27 mouse cellular contexts compared by ENCODE assay signal in the genomic region with DNA sequence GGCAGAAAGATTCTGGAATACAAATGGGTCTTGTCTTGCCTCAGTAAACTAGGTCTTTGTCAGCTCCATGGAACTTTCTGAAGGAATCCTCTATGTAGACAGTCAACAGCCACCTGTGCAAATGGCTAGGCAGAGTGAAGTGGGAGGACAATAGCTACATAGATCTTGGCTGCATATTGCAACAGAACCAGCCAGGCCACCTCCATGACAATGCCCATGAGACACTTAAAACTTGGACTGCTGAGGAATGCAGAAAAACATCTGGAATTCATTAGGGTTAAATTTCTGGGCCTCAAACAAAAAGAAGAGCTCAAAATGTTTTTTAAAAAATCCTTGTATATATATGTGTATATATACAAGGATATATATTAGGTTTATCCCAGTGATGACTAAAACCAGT. TPM values are rescaled to one million over a fixed set of nuclear protein-coding genes. Genes with fewer than 3 reads are reported as not detected.
DNase-seq lines count a peak whose midpoint lies in the region; ATAC-seq and TF ChIP-seq lines count a peak whose summit lies in the region.
"Had no signal": no experiment of that assay in that cellular context is flagged by ENCODE, and none has a peak within 500 bp of the region (broad histone marks: within the 10 kb centered on the region; RNA-seq: fewer than 3 reads in every experiment).

No protein-coding gene starts in this region.

- no peak overlapping the region for H3K4me3 ChIP-seq in heart, adult 2 months
- H3K4me3 ChIP-seq in limb, embryonic 14.5 days (replicated peaks; ENCODE audit: low read length) = no peak overlapping the region
- H3K4me3 ChIP-seq in kidney, embryonic 15.5 days (replicated peaks) = no peak overlapping the region
- no peak overlapping the region for H3K4me3 ChIP-seq in lung, adult 2 months (replicated peaks; ENCODE audit: extremely low read depth, low read depth, low read length)
- no peak overlapping the region for H3K4me3 ChIP-seq in layer of hippocampus, adult 2 months
- H3K4me3 ChIP-seq: embryonic facial prominence, embryonic 13.5 days; forebrain, embryonic 13.5 days; gastrocnemius, adult 2 months; heart, embryonic 15.5 days; hindbrain, embryonic 13.5 days had no signal

- H3K9ac ChIP-seq in heart, adult 2 months (ENCODE audit: low read depth, low read length) = no peak overlapping the region
- H3K9ac ChIP-seq in limb, embryonic 14.5 days (ENCODE audit: low read depth, low read length, severe bottlenecking) = no peak overlapping the region
- no peak overlapping the region for H3K9ac ChIP-seq in kidney, embryonic 15.5 days
- H3K9ac ChIP-seq: embryonic facial prominence, embryonic 13.5 days; forebrain, embryonic 13.5 days; forebrain, postnatal 0 days; heart, embryonic 15.5 days; hindbrain, embryonic 13.5 days had no signal

- H3K4me1 ChIP-seq in heart, adult 2 months (ENCODE audit: control insufficient read depth, insufficient read depth, low read length) = no peaks in the 10 kb centered on the region
- peaks cover 22% of the 10 kb centered on the region for H3K4me1 ChIP-seq in limb, embryonic 14.5 days (ENCODE audit: control insufficient read depth, insufficient read depth, low read length)
- peaks cover 7% of the 10 kb centered on the region for H3K4me1 ChIP-seq in kidney, embryonic 15.5 days
- no peaks in the 10 kb centered on the region for H3K4me1 ChIP-seq in lung, adult 2 months (ENCODE audit: control insufficient read depth, insufficient read depth, low read length)
- H3K4me1 ChIP-seq: heart, embryonic 15.5 days had no signal

- no peak overlapping the region for H3K27ac ChIP-seq in heart, adult 2 months
- peak overlapping the region; percentile 58; the same call in 1 of the 2 replicates for H3K27ac ChIP-seq in limb, embryonic 14.5 days (replicated peaks; ENCODE audit: low read depth, low read length)
- no peak overlapping the region for H3K27ac ChIP-seq in kidney, embryonic 15.5 days
- H3K27ac ChIP-seq in layer of hippocampus, adult 2 months = no peak overlapping the region
- H3K27ac ChIP-seq: embryonic facial prominence, embryonic 13.5 days; forebrain, embryonic 13.5 days; gastrocnemius, adult 2 months; heart, embryonic 15.5 days; hindbrain, embryonic 13.5 days; hindbrain, postnatal 0 days had no signal

- no peaks in the 10 kb centered on the region for H3K36me3 ChIP-seq in heart, adult 2 months (ENCODE audit: control insufficient read depth, insufficient read depth, low read length)
- H3K36me3 ChIP-seq in limb, embryonic 14.5 days (ENCODE audit: control insufficient read depth, insufficient read depth, low read length) = no peaks in the 10 kb centered on the region
- H3K36me3 ChIP-seq in kidney, embryonic 15.5 days = no peaks in the 10 kb centered on the region
- H3K36me3 ChIP-seq: embryonic facial prominence, embryonic 13.5 days; heart, embryonic 15.5 days; hindbrain, embryonic 13.5 days had no signal

- TF ChIP-seq EP300 in heart, adult 2 months (IDR thresholded peaks at IDR 0.05; ENCODE audit: insufficient read depth, low read depth, low read length) = no peak

- peak; percentile 60 for DNase-seq in heart, adult 11 months
- no peak for DNase-seq in heart, adult 2 months
- peak; percentile 64 for DNase-seq in NIH3T3 (ENCODE audit: low read depth)
- DNase-seq in forelimb bud, embryonic 11.5 days (ENCODE audit: low read depth, low spot score) = peak; percentile 51
- peak; percentile 68 for DNase-seq in limb, embryonic 14.5 days (ENCODE audit: low spot score)
- DNase-seq in lung, adult 2 months = no peak
- DNase-seq in layer of hippocampus, adult 2 months (ENCODE audit: low spot score in 2 of 2) = no peak
- DNase-seq: adrenal gland, postnatal 10 days; cerebellum, adult 11-12 months; cerebellum, adult 9-10 months; cerebellum, postnatal 25 days; forebrain, postnatal 0 days; gastrocnemius, adult 2 months; gastrocnemius, postnatal 36 days; heart, adult 18-20 months; heart, postnatal 14 days had no signal

- H3K4me2 ChIP-seq in limb, embryonic 14.5 days (replicated peaks; ENCODE audit: low read depth, low read length, severe bottlenecking) = no peak overlapping the region
- H3K4me2 ChIP-seq in kidney, embryonic 15.5 days = no peak overlapping the region
- H3K4me2 ChIP-seq: embryonic facial prominence, embryonic 13.5 days; forebrain, embryonic 13.5 days; heart, embryonic 11.5 days; heart, embryonic 15.5 days; hindbrain, embryonic 13.5 days had no signal

- intact Hi-C loops in heart, adult 2 months (cut with DNase I) = no loop called here

- no peak for TF ChIP-seq POLR2A in heart, adult 2 months (IDR thresholded peaks at IDR 0.05; ENCODE audit: insufficient read depth, low read depth, low read length)
- TF ChIP-seq POLR2A in limb, embryonic 14.5 days (IDR thresholded peaks at IDR 0.05; ENCODE audit: borderline replicate concordance, extremely low read depth, insufficient read depth, insufficient read length) = no peak
- no peak for TF ChIP-seq POLR2A in lung, adult 2 months (IDR thresholded peaks at IDR 0.05; ENCODE audit: borderline replicate concordance, extremely low read depth, low read depth, low read length)

- H3K79me2 ChIP-seq in heart, adult 2 months (replicated peaks; ENCODE audit: control insufficient read depth, insufficient read depth, low read length) = no peaks in the 10 kb centered on the region

- peak; percentile 82 for ATAC-seq in limb, embryonic 14.5 days (ENCODE audit: low FRiP score, low read depth)
- no peak for ATAC-seq in kidney, embryonic 15.5 days (replicated peaks; ENCODE audit: low FRiP score)
- ATAC-seq: forebrain, embryonic 13.5 days; forebrain, postnatal 0 days; hindbrain, postnatal 0 days; intestine, embryonic 16.5 days had no signal

- no peaks in the 10 kb centered on the region for H3K27me3 ChIP-seq in heart, adult 2 months (ENCODE audit: control insufficient read depth, insufficient read depth, low read length)
- H3K27me3 ChIP-seq in limb, embryonic 14.5 days (ENCODE audit: control insufficient read depth, insufficient read depth, low read length) = no peaks in the 10 kb centered on the region
- H3K27me3 ChIP-seq in kidney, embryonic 15.5 days = no peaks in the 10 kb centered on the region
- H3K27me3 ChIP-seq: embryonic facial prominence, embryonic 13.5 days; forebrain, embryonic 13.5 days; heart, embryonic 15.5 days; hindbrain, embryonic 13.5 days had no signal

- no peaks in the 10 kb centered on the region for H3K9me3 ChIP-seq in limb, embryonic 14.5 days (ENCODE audit: control insufficient read depth, low read length)
- H3K9me3 ChIP-seq in kidney, embryonic 15.5 days (replicated peaks) = 0 out of 2 replicates have a peak, but pooled peaks cover 6% of the 10 kb centered on the region
- H3K9me3 ChIP-seq: forebrain, embryonic 13.5 days; heart, embryonic 15.5 days; hindbrain, embryonic 13.5 days had no signal

- no peak for TF ChIP-seq CTCF in heart, adult 2 months (IDR thresholded peaks at IDR 0.05)
- TF ChIP-seq CTCF in lung, adult 2 months (IDR thresholded peaks at IDR 0.05; ENCODE audit: insufficient read depth, low read length) = no peak
- no peak for TF ChIP-seq CTCF in layer of hippocampus, adult 2 months (conservative IDR thresholded peaks at IDR 0.05)

RNA-seq across cellular contexts. Expression of a gene that starts 50.4 kb away (rescaled TPM):
- under 1 TPM; 0.10 to 0.30 TPM for total RNA-seq in heart, adult 2 months (2021)
- 0.12 and 0.18 TPM in 2 replicates for polyA plus RNA-seq in heart, adult 2 months (2012; rRNA removed)
- 0.13 and 0.17 TPM in 2 replicates for polyA plus RNA-seq in limb, embryonic 14.5 days (2012; rRNA removed)
- polyA plus RNA-seq in limb, embryonic 14.5 days (2014; fragmentation: Nextera tagmentation; extraction: Ambion mirVana) = 0.15 and 0.17 TPM in 2 replicates
- 0.10 TPM in 1 of 2 replicates, not detected in the other for polyA plus RNA-seq in kidney, embryonic 15.5 days (2015; fragmentation: Nextera tagmentation; extraction: Ambion mirVana)
- 0.43 and 0.75 TPM in 2 replicates for polyA plus RNA-seq in lung, adult 2 months (2012; rRNA removed)
- not detected for total RNA-seq in layer of hippocampus, adult 2 months (2021)
- total RNA-seq: forebrain, postnatal 0 days had no signal

RNA-seq across cellular contexts. Expression of a gene that starts 54.6 kb away (rescaled TPM):
- total RNA-seq in heart, adult 2 months (2021) = not detected
- polyA plus RNA-seq in heart, adult 2 months (2012; rRNA removed) = not detected in 2 replicates
- 2.3 and 2.4 TPM in 2 replicates for polyA plus RNA-seq in limb, embryonic 14.5 days (2012; rRNA removed)
- 12.6 and 16.5 TPM in 2 replicates for polyA plus RNA-seq in limb, embryonic 14.5 days (2014; fragmentation: Nextera tagmentation; extraction: Ambion mirVana)
- polyA plus RNA-seq in kidney, embryonic 15.5 days (2015; fragmentation: Nextera tagmentation; extraction: Ambion mirVana) = 2.8 and 3.1 TPM in 2 replicates
- polyA plus RNA-seq in lung, adult 2 months (2012; rRNA removed) = 2.2 and 3.6 TPM in 2 replicates
- not detected for total RNA-seq in layer of hippocampus, adult 2 months (2021)
- total RNA-seq: gastrocnemius, adult 2 months; gastrocnemius, postnatal 36 days; heart, adult 18-20 months had no signal

RNA-seq across cellular contexts. Expression of a gene that starts 58.1 kb away (rescaled TPM):
- total RNA-seq in heart, adult 2 months (2021) = not detected
- polyA plus RNA-seq in heart, adult 2 months (2012; rRNA removed) = not detected in 2 replicates
- polyA plus RNA-seq in limb, embryonic 14.5 days (2012; rRNA removed) = 0.03 TPM in 1 of 2 replicates, not detected in the other
- not detected in 2 replicates for polyA plus RNA-seq in limb, embryonic 14.5 days (2014; fragmentation: Nextera tagmentation; extraction: Ambion mirVana)
- not detected in 2 replicates for polyA plus RNA-seq in kidney, embryonic 15.5 days (2015; fragmentation: Nextera tagmentation; extraction: Ambion mirVana)
- polyA plus RNA-seq in lung, adult 2 months (2012; rRNA removed) = 0.04 and 0.08 TPM in 2 replicates
- not detected for total RNA-seq in layer of hippocampus, adult 2 months (2021)
- total RNA-seq: adrenal gland, postnatal 4 days; ES-E14; forebrain, postnatal 0 days; gastrocnemius, adult 2 months; gastrocnemius, postnatal 36 days; hindbrain, postnatal 0 days had no signal
- polyA plus RNA-seq: brain, embryonic 14.5 days; embryonic facial prominence, embryonic 13.5 days; forebrain, embryonic 13.5 days; forebrain, postnatal 0 days; heart, embryonic 11.5 days; heart, embryonic 15.5 days; hindbrain, embryonic 13.5 days; hindbrain, postnatal 0 days; intestine, embryonic 16.5 days had no signal

Comparison
In these comparisons a context has a peak if more than half of its experiments do, and no peak if none do; other contexts are left out.
1. DNase-seq: peak in heart, adult 11 months (single experiment), NIH3T3 (single experiment), forelimb bud, embryonic 11.5 days (single experiment) and limb, embryonic 14.5 days (single experiment); none in heart, adult 2 months (0 of 2), lung, adult 2 months (single experiment) and layer of hippocampus, adult 2 months (0 of 2).